Mouse (Mus musculus) limb, embryonic 13.5 days (tissue): ENCODE measurements around the gene Zfp672. TPM values are rescaled to one million over a fixed set of nuclear protein-coding genes. Genes with fewer than 3 reads are reported as not detected.

Experiments
- ATAC-seq: fragments of 200-750 bp; cut with Nextera tagmentation; 2 replicates; pipeline ENCODE4 v1.8.0; 2017; ENCODE audit warnings: low read depth, moderate number of reproducible peaks, moderate TSS enrichment; ENCODE audit not compliant: low FRiP score
- H3K27ac ChIP-seq: fragments of 300-500 bp; sonication (generic); 2 replicates; pipeline ENCODE4 v1.5.1; 2015; ENCODE audit warnings: inconsistent platforms, mild to moderate bottlenecking, moderate library complexity
- H3K27me3 ChIP-seq: fragments of 300-500 bp; sonication (generic); 2 replicates; pipeline ENCODE4 v1.6.1; 2015; ENCODE audit warnings: mild to moderate bottlenecking, inconsistent platforms
- H3K36me3 ChIP-seq: fragments of 300-500 bp; sonication (generic); 2 replicates; pipeline ENCODE4 v1.6.1; 2015; ENCODE audit warnings: inconsistent platforms, mild to moderate bottlenecking, moderate library complexity
- H3K4me1 ChIP-seq: fragments of 300-500 bp; sonication (generic); 2 replicates; pipeline ENCODE4 v1.6.1; 2015; ENCODE audit warnings: inconsistent platforms
- H3K4me2 ChIP-seq: fragments of 300-500 bp; sonication (generic); replicated peaks from 2 replicates; pipeline ENCODE4 v1.6.1; 2015; ENCODE audit warnings: inconsistent platforms, mild to moderate bottlenecking, moderate library complexity
- H3K4me3 ChIP-seq: fragments of 300-500 bp; sonication (generic); 2 replicates; pipeline ENCODE4 v1.5.1; 2015; ENCODE audit warnings: moderate library complexity, mild to moderate bottlenecking, inconsistent platforms
- H3K9ac ChIP-seq: fragments of 300-500 bp; sonication (generic); 2 replicates; pipeline ENCODE4 v1.6.1; 2015; ENCODE audit warnings: mild to moderate bottlenecking, inconsistent platforms
- H3K9me3 ChIP-seq: fragments of 300-500 bp; sonication (generic); 2 replicates; pipeline ENCODE4 v1.6.1; 2016; ENCODE audit warnings: inconsistent platforms
- WGBS: fragments of 180-500 bp; shearing (Covaris S2); methylation state at CpG from one replicate; pipeline ENCODE4 v1.1.7; 2015; 5-methylcytosine and 5-hydroxymethylcytosine counted together
- polyA plus RNA-seq: library from polyadenylated mRNA; unstranded; fragments of >200 nt; fragmentation: Nextera tagmentation; extraction: Ambion mirVana; gene quantifications from 2 replicates; pipeline ENCODE4 v1.2.1, GENCODE M21; 2015

The Zfp672 gene
- polyA plus RNA-seq, 1 experiment from 2014 or later, result 38.8 TPM

DNA sequence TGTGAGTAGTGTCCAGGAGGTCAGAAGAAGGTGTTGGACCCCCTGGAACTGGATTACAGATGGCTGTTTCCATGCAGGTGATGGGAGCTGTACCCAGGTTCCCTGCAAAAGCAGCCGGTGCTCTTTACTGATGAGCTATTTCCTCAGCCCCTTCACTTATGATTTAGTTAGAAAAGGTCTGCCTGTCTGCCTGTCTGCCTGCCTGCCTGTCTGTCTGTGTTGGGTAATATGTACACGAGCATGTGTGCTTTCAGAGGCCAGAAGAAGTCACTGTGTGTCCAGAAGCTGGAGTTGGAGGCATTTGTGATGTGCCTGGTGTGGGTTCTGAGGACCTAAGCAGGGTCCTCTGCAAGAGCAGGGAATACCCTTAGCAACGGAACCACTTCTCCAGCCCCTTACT lies 23.6 kb upstream of the Zfp672 start:
- Histone ChIP-seq H3K9me3 (no peaks in the 10 kb centered on the region), H3K4me1 (no peaks in the 10 kb centered on the region), H3K36me3 (no peaks in the 10 kb centered on the region; the same call in none of the 2 replicates), H3K27me3 (no peaks in the 10 kb centered on the region), H3K4me3 (no peak overlapping the region), H3K4me2 (no peak overlapping the region), H3K27ac (no peak overlapping the region), H3K9ac (no peak overlapping the region)
- ATAC-seq, result no peak
- WGBS, result 82% methylated on average over 3 of the region's 3 CpGs

DNA sequence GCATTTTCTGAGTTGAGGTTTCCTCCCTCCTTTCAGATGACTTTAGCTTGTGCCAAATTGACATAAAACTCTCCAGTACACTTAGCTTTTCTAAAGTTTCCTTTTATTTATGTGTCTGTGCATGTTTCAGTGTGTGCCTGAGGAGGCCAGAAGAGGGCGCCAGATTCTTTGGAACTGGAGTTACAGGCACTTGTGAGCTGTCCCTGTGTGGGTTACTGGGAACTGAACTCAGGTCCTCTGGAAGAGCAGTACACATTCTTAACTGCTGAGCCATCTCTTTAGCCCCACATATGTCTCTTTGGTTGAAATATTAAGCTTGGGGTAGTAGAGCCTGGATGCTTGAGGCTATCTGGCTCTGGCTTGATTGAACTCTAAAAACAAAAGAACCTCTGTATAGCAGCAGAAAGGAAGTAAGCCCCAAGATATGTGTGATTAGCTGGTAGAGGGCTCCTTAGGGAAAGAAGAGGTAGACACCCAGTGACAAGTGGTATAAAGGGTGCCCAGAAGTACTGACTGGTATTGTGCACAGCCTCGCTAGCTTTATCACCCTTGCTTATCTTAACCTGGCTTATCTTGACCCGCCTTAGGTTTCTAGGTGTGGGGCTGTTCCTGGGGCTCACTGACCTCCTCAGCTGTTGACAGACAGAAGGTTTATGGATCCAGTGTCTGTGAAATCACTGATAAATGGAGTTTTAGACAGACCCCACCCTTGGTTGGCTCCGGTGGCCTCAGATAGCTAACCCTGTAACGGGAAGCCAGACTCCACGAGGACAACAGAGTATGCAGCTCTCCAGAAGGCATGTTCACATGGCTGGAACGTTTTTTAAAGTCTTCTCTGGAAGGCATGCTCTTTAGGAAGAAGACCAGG lies 22.8 kb upstream of the Zfp672 start:
- ATAC-seq, result no peak
- no peaks in the 10 kb centered on the region for H3K27me3 ChIP-seq
- no peak overlapping the region for H3K27ac ChIP-seq
- H3K4me2 ChIP-seq, result no peak overlapping the region
- no peak overlapping the region for H3K9ac ChIP-seq
- WGBS, result 63% methylated on average over 7 of the region's 7 CpGs
- H3K4me3 ChIP-seq, result no peak overlapping the region
- H3K36me3 ChIP-seq, result peaks cover 3% of the 10 kb centered on the region
- no peaks in the 10 kb centered on the region for H3K4me1 ChIP-seq
- no peaks in the 10 kb centered on the region for H3K9me3 ChIP-seq

DNA sequence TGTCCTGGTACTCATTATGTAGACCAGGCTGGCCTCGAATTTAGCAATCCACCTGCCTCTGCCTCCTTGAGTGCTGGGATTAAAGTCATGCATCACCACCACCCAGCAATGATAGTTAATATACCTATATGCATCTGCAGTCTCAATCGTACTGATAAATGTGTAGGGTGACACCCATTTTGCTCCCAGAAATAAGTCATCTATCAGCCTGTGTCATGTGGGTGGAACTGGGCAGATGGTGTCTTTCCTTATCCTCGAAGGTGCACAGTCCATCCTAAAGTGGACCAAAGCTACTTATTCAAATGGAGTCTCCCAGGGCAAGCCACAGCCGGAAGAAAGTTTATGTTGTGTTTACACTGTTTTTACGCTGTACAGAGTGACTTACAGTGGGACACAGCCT lies 21.0 kb upstream of the Zfp672 start:
- peaks cover 15% of the 10 kb centered on the region for H3K36me3 ChIP-seq
- H3K9me3 ChIP-seq, result no peaks in the 10 kb centered on the region
- H3K9ac ChIP-seq, result no peak overlapping the region
- H3K27me3 ChIP-seq, result no peaks in the 10 kb centered on the region
- H3K27ac ChIP-seq, result no peak overlapping the region
- H3K4me3 ChIP-seq, result no peak overlapping the region
- WGBS, result 82% methylated on average over 5 of the region's 5 CpGs
- no peak for ATAC-seq
- no peak overlapping the region for H3K4me2 ChIP-seq
- no peaks in the 10 kb centered on the region for H3K4me1 ChIP-seq

DNA sequence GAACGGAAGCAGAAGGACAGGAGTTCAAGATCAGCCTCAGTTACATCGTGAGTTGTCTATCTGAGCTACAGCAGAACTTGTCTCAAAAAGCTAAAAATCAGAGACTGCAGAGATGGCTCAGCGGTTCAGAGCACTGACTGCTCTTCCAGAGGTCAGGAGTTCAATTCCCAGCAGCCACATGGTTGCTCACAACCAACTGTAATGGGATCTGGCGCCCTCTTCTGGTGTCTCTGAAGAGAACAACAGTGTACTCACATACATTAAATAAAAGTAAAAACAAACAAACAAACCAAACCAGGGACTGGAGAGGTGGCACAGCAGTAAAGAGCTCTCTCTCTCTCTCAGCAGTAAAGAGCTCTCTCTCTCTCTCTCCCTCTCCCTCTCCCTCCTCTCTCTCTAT lies 20.5 kb upstream of the Zfp672 start:
- Histone ChIP-seq H3K4me3 (no peak overlapping the region), H3K27ac (no peak overlapping the region), H3K9me3 (no peaks in the 10 kb centered on the region), H3K27me3 (no peaks in the 10 kb centered on the region), H3K4me2 (no peak overlapping the region), H3K4me1 (no peaks in the 10 kb centered on the region), H3K9ac (no peak overlapping the region), H3K36me3 (peaks cover 20% of the 10 kb centered on the region)
- no peak for ATAC-seq
- WGBS, result 69% methylated on average over 4 of the region's 4 CpGs

DNA sequence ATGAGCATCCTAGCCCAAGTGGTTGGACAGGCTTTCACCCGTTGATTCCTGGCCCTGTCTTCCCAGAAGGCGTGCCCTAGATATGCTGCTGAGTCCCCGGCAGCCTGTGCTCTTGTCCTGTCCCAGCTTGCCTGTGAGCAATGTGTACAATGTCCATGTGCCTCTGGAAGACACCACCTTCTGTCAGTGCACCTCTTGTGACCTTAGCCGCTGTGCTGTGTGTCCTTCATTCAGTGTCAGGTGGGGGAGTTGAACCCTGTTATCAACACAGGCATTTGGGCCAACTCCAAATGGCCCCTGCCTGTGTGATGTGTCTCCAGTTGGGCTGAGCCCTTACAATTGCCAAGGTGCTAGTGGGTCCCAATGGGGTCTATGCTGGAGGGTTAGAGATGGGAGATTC lies 16.6 kb upstream of the Zfp672 start:
- Histone ChIP-seq H3K4me2 (no peak overlapping the region), H3K27me3 (no peaks in the 10 kb centered on the region), H3K27ac (no peak overlapping the region), H3K9ac (no peak overlapping the region), H3K36me3 (peaks cover 52% of the 10 kb centered on the region), H3K4me3 (no peak overlapping the region), H3K4me1 (no peaks in the 10 kb centered on the region), H3K9me3 (no peaks in the 10 kb centered on the region)
- no peak for ATAC-seq
- 95% methylated on average over 4 of the region's 4 CpGs for WGBS

DNA sequence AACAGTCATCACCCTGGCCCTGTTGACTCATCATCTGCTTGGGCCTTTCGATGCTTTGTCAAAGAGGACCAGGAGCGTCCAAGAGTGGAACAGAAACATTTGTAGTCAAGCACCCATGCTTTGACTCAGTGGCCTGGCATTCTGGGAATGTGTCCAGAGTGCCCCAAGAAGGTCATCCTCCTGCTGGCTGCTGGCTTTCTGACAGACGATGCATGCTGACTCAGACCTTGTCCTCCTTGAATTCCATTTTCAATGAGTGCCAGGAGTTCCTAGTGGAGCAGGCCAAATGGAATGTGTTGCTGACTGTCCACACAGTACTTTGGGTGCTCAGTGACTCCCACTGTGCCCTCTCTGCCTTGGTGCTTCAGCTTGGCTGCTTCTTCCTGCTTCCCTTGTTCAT lies 4.6 kb upstream of the Zfp672 start:
- no peak overlapping the region for H3K4me3 ChIP-seq
- no peak overlapping the region for H3K4me2 ChIP-seq
- H3K27ac ChIP-seq, result no peak overlapping the region
- H3K36me3 ChIP-seq, result peaks cover 46% of the 10 kb centered on the region
- no peak overlapping the region for H3K9ac ChIP-seq
- no peak for ATAC-seq
- peaks cover 22% of the 10 kb centered on the region for H3K4me1 ChIP-seq
- WGBS, result 87% methylated on average over 3 of the region's 3 CpGs
- H3K27me3 ChIP-seq, result no peaks in the 10 kb centered on the region
- no peaks in the 10 kb centered on the region for H3K9me3 ChIP-seq

DNA sequence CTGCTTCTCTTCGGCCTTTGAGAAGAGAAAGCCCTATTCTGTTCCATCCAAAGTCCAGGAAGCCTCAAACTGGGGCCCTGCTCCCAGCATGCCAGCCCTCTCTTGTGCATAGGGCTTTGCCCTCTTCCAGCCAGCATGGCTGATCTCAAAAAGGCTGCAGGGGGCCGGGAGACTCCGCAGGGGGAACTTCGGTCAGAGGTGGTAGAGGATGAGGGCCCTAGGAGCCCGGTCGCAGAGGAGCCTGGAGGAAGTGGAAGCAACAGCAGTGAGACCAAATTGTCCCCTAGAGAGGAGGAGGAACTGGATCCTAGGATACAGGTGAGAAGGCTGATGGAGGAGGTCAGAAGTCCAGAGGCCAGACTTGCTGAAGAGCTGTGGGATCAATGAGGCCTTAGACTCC lies 1.4 kb upstream of the Zfp672 start:
- WGBS, result 87% methylated on average over 6 of the region's 6 CpGs
- Histone ChIP-seq H3K4me3 (peak overlapping the region; percentile 89), H3K4me2 (peak overlapping the region; percentile 97), H3K4me1 (peaks cover 32% of the 10 kb centered on the region), H3K27ac (no peak overlapping the region), H3K9ac (peak overlapping the region; percentile 79), H3K36me3 (peaks cover 38% of the 10 kb centered on the region), H3K9me3 (no peaks in the 10 kb centered on the region), H3K27me3 (no peaks in the 10 kb centered on the region)
- no peak for ATAC-seq

DNA sequence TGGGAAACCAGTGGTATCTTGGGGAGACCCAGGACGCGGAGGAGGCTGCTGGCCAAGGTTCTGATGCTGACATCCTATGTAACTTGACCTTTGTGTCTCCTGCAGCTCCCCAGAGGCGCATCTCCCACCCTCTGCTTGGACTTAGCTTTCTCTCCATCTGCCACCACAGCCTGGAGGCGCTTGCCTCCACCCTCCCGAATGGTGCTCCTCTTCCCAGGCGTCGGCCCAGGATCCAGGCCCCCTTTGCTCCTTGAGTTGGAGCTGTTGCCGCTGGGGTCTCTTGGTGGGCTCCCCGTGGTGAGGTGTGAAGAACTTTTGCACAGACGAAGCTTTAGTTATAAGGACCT lies 983 bp upstream of the Zfp672 start:
- Histone ChIP-seq H3K4me3 (peak overlapping the region; percentile 89), H3K4me1 (peaks cover 32% of the 10 kb centered on the region), H3K27ac (peak overlapping the region; percentile 63; the same call in 1 of the 2 replicates), H3K4me2 (peak overlapping the region; percentile 97), H3K36me3 (peaks cover 34% of the 10 kb centered on the region), H3K27me3 (no peaks in the 10 kb centered on the region), H3K9me3 (no peaks in the 10 kb centered on the region), H3K9ac (peak overlapping the region; percentile 79)
- no peak for ATAC-seq
- WGBS, result 20% methylated on average over 10 of the region's 10 CpGs

DNA sequence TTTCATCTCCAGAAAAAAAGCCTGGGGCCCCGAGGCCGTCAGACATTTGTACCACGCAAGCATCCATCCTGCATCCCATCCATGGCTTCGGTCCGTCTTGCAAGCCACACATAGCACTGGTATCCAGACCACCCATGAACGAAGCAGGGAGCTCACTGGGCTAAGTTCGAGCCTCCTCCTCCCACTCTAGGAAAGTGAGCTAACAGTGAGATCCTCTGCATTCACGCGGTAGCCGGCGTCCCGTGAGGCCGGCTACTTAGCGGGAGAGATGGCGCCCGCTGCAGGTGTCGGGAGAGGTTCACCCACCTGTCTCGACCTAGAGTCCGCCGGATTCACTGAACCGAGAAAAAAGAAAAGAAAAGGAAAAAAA lies 248 bp downstream of the Zfp672 start:
- H3K27me3 ChIP-seq, result no peaks in the 10 kb centered on the region
- 1% methylated on average over 21 of the region's 21 CpGs for WGBS
- H3K4me2 ChIP-seq, result peak overlapping the region; percentile 95
- peak overlapping the region; percentile 89 for H3K4me3 ChIP-seq
- H3K27ac ChIP-seq, result peak overlapping the region; percentile 69
- no peaks in the 10 kb centered on the region for H3K9me3 ChIP-seq
- peak; percentile 9; the same call in 1 of the 2 replicates for ATAC-seq
- peaks cover 27% of the 10 kb centered on the region for H3K36me3 ChIP-seq
- peaks cover 32% of the 10 kb centered on the region for H3K4me1 ChIP-seq
- peak overlapping the region; percentile 88 for H3K9ac ChIP-seq

DNA sequence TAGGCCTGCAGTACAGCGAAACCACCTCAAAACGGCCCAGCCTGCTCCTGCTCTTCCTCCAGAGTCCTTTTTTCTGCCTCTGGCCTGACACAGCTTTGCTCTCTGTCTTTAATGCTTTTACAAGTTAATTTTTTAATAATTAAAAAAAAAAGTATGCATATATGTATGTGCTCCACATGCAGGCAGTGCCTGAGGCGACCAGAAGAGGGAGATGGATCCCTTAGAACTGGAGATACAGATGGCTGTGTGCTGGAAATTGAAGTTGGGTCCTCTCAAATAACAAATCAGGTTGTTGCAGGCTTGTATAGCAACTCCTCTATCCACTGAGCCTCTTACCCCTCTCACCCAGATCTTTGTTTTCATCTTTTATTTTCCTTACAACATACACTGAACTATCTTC lies 3.4 kb downstream of the Zfp672 start:
- no peak overlapping the region for H3K9ac ChIP-seq
- peaks cover 18% of the 10 kb centered on the region for H3K36me3 ChIP-seq
- no peak overlapping the region for H3K27ac ChIP-seq
- no peak for ATAC-seq
- no peak overlapping the region for H3K4me2 ChIP-seq
- H3K4me3 ChIP-seq, result no peak overlapping the region
- no peaks in the 10 kb centered on the region for H3K9me3 ChIP-seq
- H3K4me1 ChIP-seq, result peaks cover 33% of the 10 kb centered on the region
- WGBS, result 84% methylated on average over 3 of the region's 3 CpGs
- no peaks in the 10 kb centered on the region for H3K27me3 ChIP-seq

DNA sequence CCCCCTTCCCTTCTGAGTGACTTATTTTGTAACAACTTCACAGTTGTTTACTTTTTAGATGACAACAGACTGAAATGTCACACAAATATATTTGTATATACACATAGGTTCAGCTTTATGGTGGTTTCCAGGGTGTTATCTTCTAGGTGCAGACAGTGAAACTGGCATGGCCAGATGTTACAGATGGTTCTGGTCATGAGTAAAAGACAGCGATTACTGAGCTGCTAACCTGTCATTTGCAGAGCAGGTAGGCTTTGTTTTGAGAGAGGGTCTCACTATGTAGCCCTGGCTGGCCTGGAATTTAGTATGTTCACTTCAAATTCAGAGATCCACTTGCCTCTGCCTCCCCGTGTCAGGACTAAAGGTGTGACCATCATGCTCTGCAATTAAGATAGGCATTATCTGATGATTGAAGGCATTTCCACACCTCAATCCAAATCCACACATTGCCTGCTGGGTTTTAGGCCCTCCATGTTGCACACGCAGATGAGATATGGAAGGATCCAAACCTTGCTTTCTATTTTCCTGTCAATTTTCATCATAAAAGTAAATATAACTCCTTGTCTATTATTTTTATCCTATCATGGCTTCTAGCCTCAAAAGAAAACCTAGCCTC lies 5.4 kb downstream of the Zfp672 start:
- H3K9ac ChIP-seq, result no peak overlapping the region
- H3K4me3 ChIP-seq, result no peak overlapping the region
- no peaks in the 10 kb centered on the region for H3K27me3 ChIP-seq
- no peak for ATAC-seq
- WGBS, result 79% methylated on average over 3 of the region's 3 CpGs
- no peaks in the 10 kb centered on the region for H3K9me3 ChIP-seq
- H3K4me2 ChIP-seq, result no peak overlapping the region
- H3K27ac ChIP-seq, result no peak overlapping the region
- peaks cover 29% of the 10 kb centered on the region for H3K4me1 ChIP-seq
- H3K36me3 ChIP-seq, result peaks cover 25% of the 10 kb centered on the region

DNA sequence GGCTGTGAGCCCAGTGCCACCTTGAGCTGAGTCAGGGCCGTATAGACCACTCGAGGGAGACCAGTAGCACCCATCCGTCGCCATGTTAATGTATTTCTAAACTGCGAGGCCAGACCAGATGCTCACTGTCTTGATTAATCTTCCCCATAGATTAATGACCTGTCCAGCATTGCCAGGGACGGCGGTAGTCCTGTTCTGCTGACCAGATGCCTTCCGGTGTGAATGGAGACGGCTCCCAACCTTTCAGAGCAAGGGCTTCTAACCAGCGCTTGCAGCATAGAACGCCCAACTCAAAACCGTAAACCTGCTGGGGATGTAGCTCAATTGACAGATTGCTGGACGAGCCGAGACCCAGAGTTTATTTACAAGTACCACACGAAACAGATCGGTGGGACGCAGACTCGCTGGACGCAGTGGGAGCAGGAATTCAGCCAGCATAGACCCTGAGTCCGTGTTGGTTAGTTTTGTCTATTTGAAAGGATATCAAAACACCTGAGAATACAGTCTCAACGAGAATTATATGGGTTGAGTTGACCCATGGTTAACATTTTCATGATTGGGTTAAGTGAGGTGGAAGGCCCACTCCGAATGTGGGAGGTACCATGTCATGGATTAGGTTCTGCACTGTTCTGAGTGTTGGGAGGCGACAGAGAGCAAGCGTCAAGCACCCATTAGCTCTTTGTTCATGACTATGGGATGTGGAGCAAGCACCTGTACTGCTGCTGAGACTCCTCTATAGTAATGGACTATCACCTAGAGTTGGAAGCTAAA lies 6.4 kb downstream of the Zfp672 start:
- Histone ChIP-seq H3K27me3 (no peaks in the 10 kb centered on the region), H3K4me2 (peak overlapping the region; percentile 85), H3K9ac (peak overlapping the region; percentile 88), H3K4me3 (peak overlapping the region; percentile 80), H3K36me3 (peaks cover 31% of the 10 kb centered on the region), H3K9me3 (no peaks in the 10 kb centered on the region), H3K4me1 (peaks cover 21% of the 10 kb centered on the region), H3K27ac (peak overlapping the region; percentile 96; the same call in 1 of the 2 replicates)
- ATAC-seq, result peak; percentile 20
- 8% methylated on average over 24 of the region's 24 CpGs for WGBS
